Mouse (Mus musculus) C2C12 (cell line): ENCODE data around the gene Sipa1. TPM values are rescaled to one million over a fixed set of nuclear protein-coding genes. Genes with fewer than 3 reads are reported as not detected.

Experiments used
- H3K27me3 ChIP-seq: one replicate; pipeline ENCODE4 v1.6.1; 2011; ENCODE audit not compliant: control insufficient read depth, insufficient read depth, insufficient read length
- H3K36me3 ChIP-seq: one replicate; pipeline ENCODE4 v1.6.1; 2011; ENCODE audit not compliant: control insufficient read depth, insufficient read depth
- H3K4me3 ChIP-seq: one replicate; pipeline ENCODE4 v1.5.1; 2011; ENCODE audit warnings: mild to moderate bottlenecking, control low read depth; ENCODE audit not compliant: poor library complexity, insufficient read depth, severe bottlenecking
- H3K79me2 ChIP-seq: one replicate; pipeline ENCODE4 v1.6.1; 2011; ENCODE audit not compliant: control insufficient read depth, insufficient read depth
- H3K79me3 ChIP-seq: one replicate; pipeline ENCODE4 v1.6.1; 2011; ENCODE audit warnings: low read depth, control low read depth
- H3ac ChIP-seq: one replicate; pipeline ENCODE3; 2011; ENCODE audit warnings: low read depth; ENCODE audit not compliant: control insufficient read depth, insufficient read length
- CEBPB ChIP-seq: IDR thresholded peaks from one replicate; pipeline ENCODE4 v1.6.1; 2011; ENCODE audit warnings: low read depth, mild to moderate bottlenecking, control low read depth, moderate library complexity
- CTCF ChIP-seq: IDR thresholded peaks from one replicate; pipeline ENCODE4 v1.5.1; 2011; ENCODE audit not compliant: control insufficient read depth, insufficient read depth, insufficient read length
- FOSL1 ChIP-seq: IDR thresholded peaks from one replicate; pipeline ENCODE4 v1.8.0; 2011; ENCODE audit warnings: mild to moderate bottlenecking, low read length; ENCODE audit not compliant: poor library complexity, insufficient read depth, severe bottlenecking
- MAX ChIP-seq: IDR thresholded peaks from one replicate; pipeline ENCODE4 v1.6.1; 2011; ENCODE audit warnings: mild to moderate bottlenecking, control low read depth
- MYOD1 ChIP-seq: IDR thresholded peaks from one replicate; pipeline ENCODE4 v1.6.1; 2011; ENCODE audit warnings: low read depth; ENCODE audit not compliant: control insufficient read depth, insufficient read length
- MYOG ChIP-seq: IDR thresholded peaks from one replicate; pipeline ENCODE4 v1.6.1; 2011; ENCODE audit not compliant: control insufficient read depth, insufficient read length; ENCODE audit errors: extremely low read depth
- USF1 ChIP-seq: IDR thresholded peaks from one replicate; pipeline ENCODE4 v1.6.1; 2011; ENCODE audit warnings: low read depth, mild to moderate bottlenecking, control low read depth, moderate library complexity
- polyA plus RNA-seq: library from polyadenylated mRNA; unstranded; fragments of >200 nt; fragmentation: generic; extraction: Trizol; gene quantifications from one replicate; pipeline ENCODE4 v1.2.1, GENCODE M21; 2012; ENCODE audit warnings: missing spikeins

Gene Sipa1
- polyA plus RNA-seq, 1 experiment: 22.9 TPM

DNA sequence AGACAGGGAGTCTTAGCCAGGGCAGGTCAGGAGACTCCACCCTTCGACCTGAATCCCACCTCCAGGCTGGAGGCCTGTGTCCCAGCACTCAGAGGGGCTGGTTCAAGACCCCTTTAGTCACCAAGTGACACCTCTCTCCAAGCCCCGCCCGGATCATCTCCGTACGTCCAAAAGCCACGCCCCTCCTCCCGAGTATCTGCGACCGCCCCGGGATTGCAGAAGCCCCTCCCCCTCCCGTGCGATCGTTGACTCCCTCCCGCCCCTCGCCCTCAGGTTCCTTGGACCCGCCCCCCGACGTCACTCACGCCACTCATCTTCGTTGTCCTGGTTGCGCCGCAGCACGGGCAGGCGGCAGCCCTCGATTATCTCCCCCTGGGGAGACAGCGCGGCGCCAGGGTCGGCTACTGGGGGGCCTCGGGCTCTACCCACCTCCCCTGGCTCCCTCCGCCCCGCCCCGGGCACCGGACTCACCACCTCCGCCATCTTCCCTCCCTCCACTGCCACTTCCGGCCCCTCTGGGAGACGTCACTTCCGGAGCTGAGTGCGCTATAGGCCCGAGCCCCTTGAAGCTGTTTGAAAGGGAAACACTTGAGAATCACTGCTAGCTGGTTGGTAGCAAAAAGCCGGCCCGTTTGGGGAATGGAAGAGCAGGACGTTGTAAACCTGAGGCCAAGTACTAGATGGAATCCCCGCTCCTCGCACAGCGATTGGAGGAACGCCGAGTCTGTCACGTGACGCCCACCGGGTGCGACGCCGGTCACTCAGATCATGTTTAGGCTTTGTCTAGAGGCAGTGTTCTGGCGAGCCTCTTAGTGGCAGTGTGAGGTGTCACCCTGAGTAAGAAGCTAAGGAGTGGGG, 53.7 kb downstream of the Sipa1 start, which contains the start of gene Kat5:
TSS of gene Kat5 (minus strand) at position 691 of the 858 bp plus-strand sequence.
- Histone ChIP-seq H3K27me3 (no peaks in the 10 kb centered on the region), H3K36me3 (peaks cover 38% of the 10 kb centered on the region), H3ac (peak within 1 kb of the TSS; percentile 89), H3K79me2 (peaks cover 21% of the 10 kb centered on the region), H3K4me3 (peak within 1 kb of the TSS; percentile 46), H3K79me3 (peaks cover 3% of the 10 kb centered on the region)
- no peak for TF ChIP-seq MYOD1
- peak; percentile 98 for TF ChIP-seq USF1

DNA sequence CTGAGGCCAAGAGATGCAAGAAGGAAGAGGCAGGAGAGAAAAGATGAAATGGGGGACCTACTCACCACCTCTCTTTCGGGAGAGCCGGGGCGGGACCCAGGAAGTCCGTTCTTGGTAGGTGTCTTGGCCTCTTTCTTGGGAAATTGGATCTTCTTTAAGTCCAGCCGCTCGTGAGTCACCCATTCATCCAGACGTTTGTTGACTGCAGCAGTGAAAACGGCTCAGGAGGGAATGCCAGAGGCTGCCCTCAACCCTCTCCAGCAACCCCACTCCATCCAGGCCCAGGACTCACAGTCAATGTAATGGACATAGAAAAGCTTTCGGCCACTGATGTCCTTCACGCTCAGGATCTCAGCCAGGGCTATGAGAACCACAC, 54.3 kb downstream of the Sipa1 start:
- peak overlapping the region; percentile 46 for H3K4me3 ChIP-seq
- peaks cover 23% of the 10 kb centered on the region for H3K79me2 ChIP-seq
- no peaks in the 10 kb centered on the region for H3K27me3 ChIP-seq
- H3K79me3 ChIP-seq: peaks cover 3% of the 10 kb centered on the region
- peak overlapping the region; percentile 74 for H3ac ChIP-seq
- peaks cover 44% of the 10 kb centered on the region for H3K36me3 ChIP-seq
- TF ChIP-seq CTCF (no peak), MAX (no peak), CEBPB (no peak), MYOD1 (no peak), FOSL1 (no peak), USF1 (no peak), MYOG (no peak)

DNA sequence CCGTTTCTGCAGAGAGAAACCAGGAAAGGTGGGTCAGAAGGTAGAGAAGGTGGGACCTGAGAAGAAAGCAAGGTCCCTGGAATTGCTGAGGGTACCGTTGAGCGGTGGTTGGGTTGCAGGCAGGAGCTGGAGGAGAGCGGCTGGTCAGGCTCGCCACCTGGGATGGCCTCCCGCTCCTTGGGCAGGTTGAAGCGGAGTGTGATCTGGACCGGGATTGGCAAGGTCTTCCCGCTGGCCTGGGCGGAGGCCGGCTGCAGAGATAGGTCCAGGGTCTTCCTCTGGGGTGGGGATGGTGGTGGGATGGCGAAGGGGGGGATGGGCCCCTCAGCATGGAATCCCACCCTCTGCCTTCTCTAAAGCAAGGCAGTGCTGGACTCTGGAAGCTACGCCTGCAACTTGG, 54.8 kb downstream of the Sipa1 start:
- H3ac ChIP-seq: no peak overlapping the region
- TF ChIP-seq USF1: no peak
- TF ChIP-seq MAX: no peak
- no peak for TF ChIP-seq CEBPB
- TF ChIP-seq CTCF: no peak
- TF ChIP-seq MYOG: no peak
- no peak for TF ChIP-seq FOSL1
- TF ChIP-seq MYOD1: no peak
- peaks cover 48% of the 10 kb centered on the region for H3K36me3 ChIP-seq

DNA sequence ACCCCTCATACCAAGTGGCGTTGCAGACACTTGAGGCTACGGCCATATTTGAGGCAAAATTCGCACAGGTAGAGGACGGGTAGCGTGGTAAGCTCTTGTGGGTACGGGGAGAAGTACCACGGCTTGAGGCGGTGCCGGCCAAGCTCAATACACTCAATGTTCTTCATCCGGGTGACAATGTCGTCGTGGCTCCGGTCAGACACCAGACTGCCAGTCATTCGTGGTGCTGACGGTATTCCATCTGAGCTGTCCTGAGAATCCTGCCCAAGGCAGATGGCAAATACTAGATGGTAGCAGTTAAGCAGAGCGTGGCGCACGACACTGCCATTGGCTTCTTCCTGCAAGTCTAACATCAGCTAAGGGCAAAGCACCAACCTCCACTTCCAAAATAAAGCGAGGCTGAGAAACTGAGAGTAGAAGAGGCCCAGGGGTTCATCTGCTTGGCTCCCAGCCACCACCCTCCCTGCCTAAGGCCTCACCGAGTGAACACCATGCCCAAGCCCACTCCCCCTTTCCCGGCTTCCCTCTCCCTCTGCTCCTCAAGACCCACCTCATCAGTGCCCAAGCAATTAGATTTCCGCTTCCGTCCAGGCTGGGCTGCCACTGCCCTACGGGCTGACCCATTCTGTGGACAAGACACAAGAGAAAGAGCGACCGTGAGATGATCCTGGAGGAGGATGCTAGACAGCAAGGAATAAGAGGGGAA, 55.6 kb downstream of the Sipa1 start:
- H3K27me3 ChIP-seq: no peaks in the 10 kb centered on the region
- peaks cover 36% of the 10 kb centered on the region for H3K79me2 ChIP-seq
- H3K36me3 ChIP-seq: peaks cover 56% of the 10 kb centered on the region
- TF ChIP-seq CEBPB (no peak), USF1 (no peak), MYOD1 (no peak), MAX (no peak)
- H3K4me3 ChIP-seq: no peak overlapping the region
- no peak overlapping the region for H3ac ChIP-seq
- H3K79me3 ChIP-seq: peaks cover 7% of the 10 kb centered on the region

More for the DNA sequence above, 54.8 kb downstream of the Sipa1 start:
- peaks cover 3% of the 10 kb centered on the region for H3K79me3 ChIP-seq
- H3K27me3 ChIP-seq: no peaks in the 10 kb centered on the region
- H3K4me3 ChIP-seq: peak overlapping the region; percentile 46
- H3K79me2 ChIP-seq: peaks cover 28% of the 10 kb centered on the region

DNA sequence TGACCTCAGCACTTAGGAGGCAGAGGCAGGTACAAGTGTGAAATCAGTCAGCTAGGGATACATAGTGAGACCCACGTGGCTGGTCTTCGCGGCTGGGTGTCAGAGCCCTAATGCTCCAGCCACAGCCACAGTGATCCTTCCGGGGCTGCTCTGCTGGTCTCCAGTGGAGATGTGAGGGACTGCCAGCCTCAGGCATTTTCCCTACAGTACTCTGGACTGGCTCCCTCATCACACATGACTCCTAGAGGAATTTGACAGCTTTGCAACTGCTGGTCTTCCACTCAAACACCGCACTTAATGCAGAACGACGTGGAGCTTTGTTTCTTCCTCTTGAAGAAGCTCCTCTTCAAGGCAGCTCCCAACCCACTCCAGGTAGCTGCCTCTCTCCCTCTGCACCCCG, 57.3 kb downstream of the Sipa1 start:
- Histone ChIP-seq H3K36me3 (peaks cover 60% of the 10 kb centered on the region), H3K4me3 (no peak overlapping the region), H3K27me3 (no peaks in the 10 kb centered on the region), H3K79me2 (peaks cover 46% of the 10 kb centered on the region), H3K79me3 (peaks cover 10% of the 10 kb centered on the region), H3ac (no peak overlapping the region)
- TF ChIP-seq MYOD1 (no peak), MAX (no peak), FOSL1 (no peak), CTCF (no peak), CEBPB (no peak)
